Comparison of ENCODE assay signal across 9 mouse cellular contexts in the genomic region with DNA sequence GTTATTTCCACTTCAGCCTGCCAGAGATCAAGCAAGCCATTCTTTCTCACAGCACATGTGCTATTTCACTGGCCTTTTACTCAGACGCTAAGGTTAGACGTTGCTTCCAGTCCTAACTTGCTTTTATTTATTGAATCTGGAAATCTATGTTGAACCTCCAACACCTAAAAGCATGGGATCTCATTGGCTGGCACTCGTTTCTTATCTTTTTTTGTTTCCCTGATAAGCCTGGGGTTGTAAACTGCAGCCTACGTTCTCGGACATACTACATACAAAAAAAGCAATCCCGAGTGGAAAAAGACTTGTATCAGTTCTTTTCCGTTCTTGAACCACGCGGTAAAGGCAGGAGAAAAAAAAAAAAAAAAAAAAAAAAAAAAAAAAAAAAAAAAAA. TPM values are rescaled to one million over a fixed set of nuclear protein-coding genes. Genes with fewer than 3 reads are reported as not detected.
DNase-seq lines count a peak whose midpoint lies in the region; ATAC-seq and TF ChIP-seq lines count a peak whose summit lies in the region.
"Had no signal": no experiment of that assay in that cellular context is flagged by ENCODE, and none has a peak within 500 bp of the region (broad histone marks: within the 10 kb centered on the region; RNA-seq: fewer than 3 reads in every experiment).

No protein-coding gene starts in this region.

- H3K4me1 ChIP-seq in kidney, postnatal 0 days (replicated peaks; ENCODE audit: insufficient read depth, low read length), result peaks cover 4% of the 10 kb centered on the region; the same call in 1 of the 2 replicates
- H3K4me1 ChIP-seq in hindbrain, postnatal 0 days (ENCODE audit: insufficient read depth, low read length), result no peaks in the 10 kb centered on the region

- TF ChIP-seq CTCF in kidney, postnatal 0 days (IDR thresholded peaks at IDR 0.05; ENCODE audit: low read depth), result no peak
- no peak for TF ChIP-seq CTCF in hindbrain, postnatal 0 days (IDR thresholded peaks at IDR 0.05; ENCODE audit: low read depth)

- H3K4me3 ChIP-seq in kidney, postnatal 0 days (replicated peaks; ENCODE audit: low read depth, low read length), result peak overlapping the region; percentile 76
- H3K4me3 ChIP-seq in hindbrain, postnatal 0 days (ENCODE audit: low read length), result peak overlapping the region; percentile 78

- H3K36me3 ChIP-seq in kidney, postnatal 0 days (ENCODE audit: insufficient read depth, low read length), result 0 out of 2 replicates have a peak, but pooled peaks cover 3% of the 10 kb centered on the region
- H3K36me3 ChIP-seq in hindbrain, postnatal 0 days (ENCODE audit: insufficient read depth, low read length), result no peaks in the 10 kb centered on the region

- WGBS in kidney, postnatal 0 days, result 0% methylated on average over 9 of the region's 9 CpGs
- 3% methylated on average over 9 of the region's 9 CpGs for WGBS in hindbrain, postnatal 0 days

- ATAC-seq in kidney, postnatal 0 days (replicated peaks; ENCODE audit: low FRiP score, low read depth), result no peak
- ATAC-seq in hindbrain, postnatal 0 days, result no peak
- no peak for ATAC-seq in granulocyte monocyte progenitor cell, adult 5-6 weeks (replicated peaks; ENCODE audit: poor library complexity, severe bottlenecking)

- H3K9me3 ChIP-seq in kidney, postnatal 0 days (replicated peaks; ENCODE audit: low read length), result no peaks in the 10 kb centered on the region
- peaks cover 9% of the 10 kb centered on the region for H3K9me3 ChIP-seq in hindbrain, postnatal 0 days (ENCODE audit: low read length)

- intact Hi-C loops in gastrocnemius, postnatal 14 days (cut with DNase I; ENCODE audit: low total_unique reads), result no loop called here

- no peaks in the 10 kb centered on the region for H3K27me3 ChIP-seq in kidney, postnatal 0 days (ENCODE audit: insufficient read depth, low read length)
- no peaks in the 10 kb centered on the region for H3K27me3 ChIP-seq in hindbrain, postnatal 0 days (ENCODE audit: insufficient read depth, low read length)

- 0 out of 2 replicates have a peak overlapping the region, but pooled peaks have one; percentile 6 for H3K9ac ChIP-seq in kidney, postnatal 0 days (ENCODE audit: low read depth, low read length)
- H3K9ac ChIP-seq in hindbrain, postnatal 0 days (replicated peaks; ENCODE audit: low read length), result peak overlapping the region; percentile 10

- H3K27ac ChIP-seq in kidney, postnatal 0 days, result no peak overlapping the region
- no peak overlapping the region for H3K27ac ChIP-seq in hindbrain, postnatal 0 days

- DNase-seq in kidney, postnatal 0 days (ENCODE audit: low spot score), result peak; percentile 19
- DNase-seq in kidney, postnatal 4 days, result no peak
- DNase-seq in embryo, embryonic 10 days (ENCODE audit: low spot score), result peak; percentile 17
- DNase-seq in hindbrain, postnatal 0 days (ENCODE audit: low spot score), result no peak
- peak; percentile 14 for DNase-seq in naive thymus-derived CD4-positive, alpha-beta T cell, adult 2 months (ENCODE audit: low read depth)
- no peak for DNase-seq in adrenal gland, postnatal 4 days (ENCODE audit: low spot score in 2 of 2)
- DNase-seq in gastrocnemius, postnatal 14 days, result no peak

- H3K4me2 ChIP-seq in kidney, postnatal 0 days (ENCODE audit: low read length), result peak overlapping the region; percentile 88
- peak overlapping the region; percentile 79 for H3K4me2 ChIP-seq in hindbrain, postnatal 0 days (ENCODE audit: low read depth, low read length)

RNA-seq across cellular contexts. Expression of gene Rnf219, which starts 1.0 kb away (rescaled TPM):
- 15.5 and 20.6 TPM in 2 replicates for polyA plus RNA-seq in kidney, postnatal 0 days (2015; fragmentation: Nextera tagmentation; extraction: Ambion mirVana)
- total RNA-seq in hindbrain, postnatal 0 days (2014; rRNA removed), result 6.9 and 11.0 TPM in 2 replicates
- 21.4 and 27.7 TPM in 2 replicates for polyA plus RNA-seq in hindbrain, postnatal 0 days (2015; fragmentation: Nextera tagmentation; extraction: Ambion mirVana)
- 10 to 100 TPM; 13.8 to 15.3 TPM for total RNA-seq in adrenal gland, postnatal 4 days (2021)
- total RNA-seq in gastrocnemius, postnatal 14 days (2021), result 1 to 10 TPM; 3.3 to 4.5 TPM
- 18.5 and 21.2 TPM in 2 replicates for total RNA-seq in granulocyte monocyte progenitor cell, adult 5-6 weeks (2014; fragmentation: Nextera tagmentation)
- 31.6 and 40.7 TPM in 2 replicates for total RNA-seq in granulocyte monocyte progenitor cell, adult 5-6 weeks (2017)

RNA-seq across cellular contexts. Expression of gene Pou4f1, which starts 53.7 kb away (rescaled TPM):
- 0.41 and 0.58 TPM in 2 replicates for polyA plus RNA-seq in kidney, postnatal 0 days (2015; fragmentation: Nextera tagmentation; extraction: Ambion mirVana)
- 7.7 and 8.0 TPM in 2 replicates for total RNA-seq in hindbrain, postnatal 0 days (2014; rRNA removed)
- polyA plus RNA-seq in hindbrain, postnatal 0 days (2015; fragmentation: Nextera tagmentation; extraction: Ambion mirVana), result 19.0 and 21.8 TPM in 2 replicates
- under 1 TPM; 0.42 to 0.51 TPM for total RNA-seq in adrenal gland, postnatal 4 days (2021)
- 1 to 10 TPM; 1.4 to 2.1 TPM for total RNA-seq in gastrocnemius, postnatal 14 days (2021)
- total RNA-seq in granulocyte monocyte progenitor cell, adult 5-6 weeks (2014; fragmentation: Nextera tagmentation), result 0.64 and 1.4 TPM in 2 replicates
- 0.52 TPM in 1 of 2 replicates, not detected in the other for total RNA-seq in granulocyte monocyte progenitor cell, adult 5-6 weeks (2017)
- total RNA-seq: neutrophil, adult 5-6 weeks had no signal

Comparison
In these comparisons a context has a peak if more than half of its experiments do, and no peak if none do; other contexts are left out.
1. DNase-seq: peak in kidney, postnatal 0 days (single experiment), embryo, embryonic 10 days (single experiment) and naive thymus-derived CD4-positive, alpha-beta T cell, adult 2 months (single experiment); none in kidney, postnatal 4 days (0 of 2), hindbrain, postnatal 0 days (single experiment), adrenal gland, postnatal 4 days (0 of 2) and gastrocnemius, postnatal 14 days (single experiment).